Mouse (Mus musculus) heart, postnatal 0 days (tissue): Measurements from ENCODE around the gene Mkks.

ENCODE experiments used
- CTCF ChIP-seq: IDR thresholded peaks from 2 replicates; pipeline ENCODE4 v1.5.1; 2016; ENCODE audit warnings: antibody characterized with exemption, control low read depth, low read depth
- EP300 ChIP-seq: IDR thresholded peaks from 2 replicates; pipeline ENCODE4 v1.6.1; 2016; ENCODE audit warnings: antibody characterized with exemption, low read depth

- TF ChIP-seq EP300 (no peak), CTCF (no peak)
Observed at GRCm38 (mm10) chr2:136832936-136833335, 58.3 kb downstream of the Mkks start.
